Mouse (Mus musculus) ovary, postnatal 10 days (tissue): ENCODE measurements around the gene Kcnj6.

Source experiments
- DNase-seq: peaks from one replicate; pipeline ENCODE4 v3.0.0; 2022; ENCODE audit warnings: low spot score

Kcnj6 gene

DNA sequence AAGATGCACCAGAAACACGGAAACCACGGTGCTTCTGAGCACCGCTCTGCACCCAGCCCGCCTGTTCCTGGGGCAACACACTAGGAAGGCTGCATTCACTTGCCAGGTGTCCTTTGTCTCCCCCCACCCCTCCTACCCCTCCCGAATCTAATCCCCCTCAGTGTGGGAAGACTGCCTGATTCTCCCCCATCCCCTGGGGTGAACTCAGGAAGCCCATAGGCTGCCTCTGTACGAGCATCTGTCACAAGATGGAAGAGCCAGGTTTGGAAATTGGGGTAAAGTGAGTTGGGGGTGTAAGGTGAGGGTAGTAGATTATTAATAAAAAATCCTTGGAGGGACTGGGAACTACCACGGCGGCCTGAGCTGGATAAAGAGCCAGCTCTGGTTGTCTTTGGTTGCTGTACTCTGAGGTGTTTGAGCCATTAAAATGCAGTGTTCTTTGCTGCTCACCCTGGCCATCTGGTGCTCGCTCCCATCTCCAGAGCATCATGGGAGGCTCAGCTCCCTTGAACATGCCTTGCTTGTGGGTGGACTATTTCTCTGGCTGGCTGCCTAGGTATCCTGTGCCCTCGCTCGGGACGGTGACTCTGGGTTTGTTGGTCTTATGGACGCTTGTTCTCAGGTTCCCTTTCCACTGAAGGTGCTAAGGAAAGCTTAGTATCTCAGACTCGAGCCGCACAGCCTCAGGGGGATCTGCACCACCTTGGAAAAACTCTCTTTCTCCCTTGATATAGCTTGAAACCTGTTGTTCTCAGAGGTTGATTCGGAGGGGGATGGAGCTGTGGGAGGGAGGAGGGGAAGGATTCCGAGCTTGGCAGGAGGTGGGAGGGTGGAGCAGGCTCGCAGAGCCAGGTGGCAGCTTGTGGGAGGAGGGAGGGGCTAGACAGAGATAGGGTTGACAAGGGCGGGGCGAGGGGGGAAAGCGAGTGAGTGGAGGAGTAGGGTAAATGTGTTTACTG is 65.9 kb downstream of the Kcnj6 start:
- DNase-seq = no peak

DNA sequence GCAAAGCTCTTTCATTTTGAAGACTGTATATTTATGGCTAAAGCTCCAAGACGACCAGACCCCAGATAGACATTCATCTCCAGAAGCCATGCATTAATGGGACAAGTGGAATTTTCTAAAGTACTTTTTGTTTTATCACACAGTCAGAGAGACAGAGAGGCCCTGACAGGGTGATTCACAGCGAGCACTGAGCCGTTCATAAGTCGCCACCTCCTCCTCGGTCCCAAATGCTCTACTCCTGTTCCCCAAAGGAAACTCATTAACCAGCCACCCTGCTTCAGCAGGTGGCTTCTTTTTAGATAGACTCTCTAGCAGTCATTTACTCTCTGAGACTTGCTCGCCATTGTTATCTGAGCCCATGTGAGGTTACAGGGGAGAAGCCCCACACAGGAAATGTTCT is 72.1 kb downstream of the Kcnj6 start:
- no peak for DNase-seq

- DNase-seq = no peak
Measured at GRCm38 (mm10) chr16:94919177-94919576, 78.3 kb downstream of the Kcnj6 start.

DNA sequence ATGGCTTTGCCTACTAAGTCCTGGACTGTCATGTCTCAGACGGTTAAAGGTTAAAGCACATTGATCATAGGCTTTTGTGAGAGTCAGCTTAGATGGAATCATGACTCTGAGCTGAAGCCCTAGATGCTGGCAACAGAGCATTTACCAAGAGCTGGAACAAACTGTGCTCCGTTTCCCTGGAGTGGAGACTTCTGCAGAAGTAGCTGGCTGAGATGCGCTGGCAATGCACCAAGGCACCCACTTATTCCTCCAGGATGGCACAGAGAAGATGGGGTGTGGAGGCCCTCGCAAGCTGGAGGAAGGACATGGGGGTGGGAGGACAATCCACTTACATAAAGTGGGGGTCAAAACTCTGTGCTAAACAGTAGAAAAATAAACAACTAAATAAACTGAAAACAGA is 91.5 kb downstream of the Kcnj6 start:
- DNase-seq = no peak

GRCm38 (mm10) chr16:94898832-94899231 is 98.7 kb downstream of the Kcnj6 start:
- DNase-seq = no peak

GRCm38 (mm10) chr16:94892162-94892650 is 105.3 kb downstream of the Kcnj6 start:
- no peak for DNase-seq

DNA sequence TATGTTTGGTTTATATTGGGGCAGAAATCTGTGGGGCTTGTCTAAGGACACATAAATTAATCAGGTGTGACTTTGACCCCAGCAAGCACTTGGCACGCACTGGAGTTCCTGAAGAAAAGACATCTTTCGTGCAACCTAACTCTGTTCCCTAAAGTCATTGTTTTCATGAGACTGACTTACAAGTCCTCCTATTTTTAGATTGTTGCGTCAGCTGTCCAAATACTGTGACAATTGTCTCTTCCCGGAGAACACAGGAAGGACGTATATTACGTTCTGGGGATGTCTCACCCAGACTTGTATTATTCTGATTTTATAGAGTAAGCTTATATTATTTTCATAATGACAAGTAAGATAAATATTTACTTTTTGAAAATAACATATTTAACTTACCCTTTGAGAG is 106.9 kb downstream of the Kcnj6 start:
- no peak for DNase-seq

DNA sequence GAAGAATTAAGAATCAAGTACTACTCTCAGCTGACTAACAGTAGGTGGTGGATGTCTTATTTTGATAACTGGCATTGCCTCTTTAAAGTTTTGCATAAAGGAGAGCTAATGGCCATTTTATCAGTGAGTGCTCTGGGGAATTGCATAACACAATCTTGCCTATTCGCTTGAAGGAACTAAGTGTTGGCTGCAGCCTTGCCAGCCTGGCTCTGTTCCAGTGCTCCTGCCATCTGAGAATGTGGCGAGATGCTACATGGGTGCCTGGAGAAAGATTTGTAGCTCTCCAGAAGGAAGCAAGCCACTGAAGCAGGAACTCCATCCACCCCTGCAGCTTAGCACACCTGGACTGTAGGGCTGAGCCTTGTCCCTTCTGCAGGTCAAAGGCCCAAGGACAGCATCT is 107.4 kb downstream of the Kcnj6 start:
- no peak for DNase-seq

GRCm38 (mm10) chr16:94888554-94888953 is 108.9 kb downstream of the Kcnj6 start:
- no peak for DNase-seq

DNA sequence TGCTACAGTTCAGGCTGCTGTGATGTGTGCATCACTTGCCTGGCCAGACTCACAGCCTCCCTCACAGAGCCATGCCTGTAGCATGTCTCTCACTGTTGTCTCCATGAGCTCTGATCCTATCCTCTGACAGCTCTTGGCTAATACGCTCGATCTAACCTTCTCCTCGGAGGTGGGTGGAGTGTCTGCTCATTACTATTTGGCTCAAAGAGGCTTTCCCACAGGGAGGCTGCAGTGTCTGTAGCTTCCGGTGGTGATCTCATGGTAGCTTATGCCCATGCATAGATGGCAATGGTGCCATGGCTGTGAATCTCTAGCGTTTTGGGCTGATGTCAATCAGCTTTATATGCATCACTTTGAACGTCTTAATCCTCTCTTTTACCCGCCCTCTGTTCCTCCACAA is 111.1 kb downstream of the Kcnj6 start:
- no peak for DNase-seq

- DNase-seq = no peak
Measured at GRCm38 (mm10) chr16:94885062-94885461, 112.4 kb downstream of the Kcnj6 start.

DNA sequence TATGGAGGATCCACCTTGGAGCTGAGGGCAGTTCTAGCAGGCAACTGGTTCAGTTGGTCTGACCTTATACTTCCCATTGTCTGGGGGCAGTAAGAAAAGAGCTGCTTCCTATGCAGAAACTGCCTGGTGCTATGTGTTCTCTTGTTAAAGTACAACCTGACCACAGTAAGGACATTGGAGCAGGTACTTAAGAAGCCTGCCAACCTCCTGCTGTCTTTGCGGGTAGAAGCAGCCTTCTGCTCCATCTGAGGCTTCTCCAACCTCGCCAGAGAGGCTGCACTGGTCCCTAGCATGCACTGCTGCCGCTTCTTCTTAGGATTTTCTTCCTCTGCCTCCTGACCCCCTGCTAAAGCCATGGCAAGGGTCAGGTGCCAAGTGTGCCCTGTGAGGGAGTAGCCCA is 113.6 kb downstream of the Kcnj6 start:
- DNase-seq = no peak

DNA sequence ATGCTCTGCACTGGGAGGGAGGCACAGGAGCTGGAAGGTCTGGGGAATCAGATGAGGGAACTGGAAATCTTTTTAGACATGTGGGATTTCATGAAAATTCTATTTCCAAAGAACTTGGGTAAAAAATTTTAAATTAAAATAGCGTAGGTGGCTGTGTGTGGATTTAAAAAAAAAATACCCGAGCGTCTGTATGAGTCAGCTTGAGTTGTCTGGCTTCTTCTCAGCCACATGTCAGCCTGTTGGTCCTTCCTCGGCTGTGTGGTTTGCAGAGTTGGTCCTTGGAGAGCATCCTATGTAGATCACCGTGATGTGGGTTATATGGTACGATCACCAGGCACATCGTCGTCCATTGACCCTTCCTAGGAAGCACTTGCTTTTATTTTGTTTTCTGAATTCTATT is 114.3 kb downstream of the Kcnj6 start:
- no peak for DNase-seq

DNA sequence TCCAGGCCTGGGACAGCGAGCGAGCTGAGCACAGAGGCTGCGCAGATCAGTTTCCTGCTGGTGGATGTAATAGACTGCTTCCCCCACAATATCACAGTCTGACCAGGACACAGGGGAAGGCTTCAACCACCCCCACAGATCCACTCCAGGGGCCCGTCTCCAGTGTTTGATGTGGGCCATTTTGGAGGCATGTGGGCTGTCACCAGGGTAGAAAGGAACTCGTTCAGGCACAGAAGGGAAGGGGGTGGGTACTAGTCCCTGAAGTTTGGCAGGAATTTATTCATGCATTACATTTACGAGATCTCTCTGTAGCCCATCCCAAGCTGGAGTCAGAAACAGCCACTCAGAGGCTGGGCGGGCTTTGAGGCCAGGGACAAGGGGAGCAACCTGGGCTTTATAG is 115.4 kb downstream of the Kcnj6 start:
- no peak for DNase-seq

- no peak for DNase-seq
Measured at GRCm38 (mm10) chr16:94872614-94873272, 124.8 kb downstream of the Kcnj6 start.

DNA sequence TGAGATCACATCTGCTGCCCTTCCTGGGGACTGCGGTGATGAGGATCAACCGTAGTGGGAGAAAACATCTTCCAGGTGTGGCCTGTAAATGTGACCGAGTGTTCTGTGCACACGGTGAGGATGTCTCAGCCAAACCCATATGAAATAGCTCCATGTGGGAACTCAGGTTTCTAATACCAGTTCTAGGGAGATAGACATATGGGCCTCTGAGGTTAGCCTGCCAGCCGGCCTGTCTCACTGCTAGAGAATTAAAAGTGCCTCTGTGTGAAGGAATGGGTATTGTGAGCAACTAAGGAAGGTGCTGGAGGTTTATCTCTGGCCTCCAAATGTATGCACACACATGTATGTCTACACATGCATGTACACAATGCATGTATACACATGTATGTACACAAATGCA is 129.1 kb downstream of the Kcnj6 start:
- no peak for DNase-seq

GRCm38 (mm10) chr16:94866300-94866956 is 131.1 kb downstream of the Kcnj6 start:
- DNase-seq = no peak

- no peak for DNase-seq
Measured at GRCm38 (mm10) chr16:94865796-94866195, 131.7 kb downstream of the Kcnj6 start.

DNA sequence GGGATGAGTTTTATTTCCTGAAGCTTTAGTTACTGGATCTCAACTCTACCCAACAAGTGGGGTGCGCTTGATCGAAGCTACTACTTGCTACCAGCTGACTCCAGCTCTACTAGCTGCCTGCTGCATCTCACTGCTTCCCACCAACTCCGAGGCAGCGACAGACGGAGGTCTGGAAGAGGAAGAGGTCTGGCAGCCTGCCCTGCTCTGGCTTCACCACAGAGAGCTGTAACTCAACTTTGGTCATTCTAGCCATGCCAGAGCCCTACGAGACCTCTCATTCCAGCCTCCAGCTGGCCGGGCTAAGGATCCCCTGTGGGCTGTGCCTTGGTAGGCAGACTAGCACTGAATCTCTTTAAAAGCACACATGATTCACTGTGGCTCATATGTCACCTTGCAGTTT is 132.4 kb downstream of the Kcnj6 start:
- no peak for DNase-seq

GRCm38 (mm10) chr16:94863475-94863874 is 134.0 kb downstream of the Kcnj6 start:
- DNase-seq = no peak

DNA sequence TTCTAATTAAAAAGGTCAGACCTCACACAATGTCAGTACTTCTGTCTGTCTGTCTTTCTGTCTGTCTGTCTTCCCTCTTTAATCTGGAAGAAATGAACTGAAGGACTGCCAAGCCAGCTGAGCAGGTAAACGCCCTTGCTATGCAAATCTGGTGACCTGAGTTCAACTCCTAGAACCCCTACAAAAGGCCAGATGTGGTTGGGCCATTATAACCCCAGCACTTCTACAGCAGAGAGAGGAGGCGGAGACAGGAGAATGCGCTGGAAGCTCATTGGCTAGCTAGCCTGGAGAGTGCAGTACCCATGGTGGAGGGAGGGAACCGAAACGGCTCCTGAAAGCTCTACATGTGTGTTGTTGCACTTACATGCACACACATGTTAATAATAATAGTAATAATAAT is 141.5 kb downstream of the Kcnj6 start:
- DNase-seq = no peak

DNA sequence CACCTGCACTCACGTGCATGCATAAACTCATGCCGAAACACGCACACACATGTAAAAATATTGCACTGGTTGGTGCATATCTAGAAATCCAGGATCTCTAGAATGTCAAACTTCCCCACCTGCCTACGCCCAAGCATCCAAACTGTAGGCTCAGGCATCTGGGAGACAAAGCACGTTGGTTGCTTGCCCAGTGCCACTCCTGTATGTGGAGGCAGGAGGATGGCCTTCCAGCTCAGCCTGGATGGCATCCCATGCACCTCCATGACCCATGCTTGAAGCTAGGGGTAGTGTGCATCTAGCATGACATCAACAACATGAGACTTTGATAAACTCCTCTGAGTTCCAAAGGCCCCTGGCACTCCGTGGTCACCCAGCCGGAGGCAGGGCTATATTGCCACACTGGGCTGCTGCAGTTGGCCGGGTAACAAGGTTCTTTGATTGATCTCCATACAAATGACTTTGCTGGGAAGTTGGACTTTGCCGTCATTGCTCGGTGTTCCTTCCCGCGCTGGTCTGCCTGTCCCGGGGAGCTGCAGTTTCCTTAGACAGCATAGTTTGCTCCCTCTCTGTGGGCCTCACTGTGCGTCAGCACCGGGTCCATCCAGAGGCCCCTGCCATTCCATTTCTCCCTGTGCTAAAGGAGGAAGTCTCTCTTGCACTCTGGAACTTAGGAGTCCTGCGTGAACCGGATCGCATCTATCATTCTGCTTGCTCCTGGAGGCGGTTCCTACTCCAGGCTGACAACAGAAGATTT is 144.9 kb downstream of the Kcnj6 start:
- no peak for DNase-seq
